Mouse (Mus musculus): ENCODE measurements around the gene Draxin. TPM values are rescaled to one million over a fixed set of nuclear protein-coding genes. Genes with fewer than 3 reads are reported as not detected.

The Draxin gene
- polyA plus RNA-seq (2014; fragmentation: Illumina TruSeq; extraction: RNeasy Lipid Tissue Mini Kit (QIAGEN cat#74804)): not detected

GRCm38 (mm10) chr4:148130561-148131413, at the start of gene Draxin:
TSS of gene Draxin (minus strand) at chr4:148130698.

GRCm38 (mm10) chr4:148160436-148161390, 30.2 kb upstream of the Draxin start, which contains the start of the genes Fbxo44 and Fbxo2:
TSS of gene Fbxo44 (minus strand) at chr4:148160482.
TSS of gene Fbxo2 (plus strand) at chr4:148160621.

DNA sequence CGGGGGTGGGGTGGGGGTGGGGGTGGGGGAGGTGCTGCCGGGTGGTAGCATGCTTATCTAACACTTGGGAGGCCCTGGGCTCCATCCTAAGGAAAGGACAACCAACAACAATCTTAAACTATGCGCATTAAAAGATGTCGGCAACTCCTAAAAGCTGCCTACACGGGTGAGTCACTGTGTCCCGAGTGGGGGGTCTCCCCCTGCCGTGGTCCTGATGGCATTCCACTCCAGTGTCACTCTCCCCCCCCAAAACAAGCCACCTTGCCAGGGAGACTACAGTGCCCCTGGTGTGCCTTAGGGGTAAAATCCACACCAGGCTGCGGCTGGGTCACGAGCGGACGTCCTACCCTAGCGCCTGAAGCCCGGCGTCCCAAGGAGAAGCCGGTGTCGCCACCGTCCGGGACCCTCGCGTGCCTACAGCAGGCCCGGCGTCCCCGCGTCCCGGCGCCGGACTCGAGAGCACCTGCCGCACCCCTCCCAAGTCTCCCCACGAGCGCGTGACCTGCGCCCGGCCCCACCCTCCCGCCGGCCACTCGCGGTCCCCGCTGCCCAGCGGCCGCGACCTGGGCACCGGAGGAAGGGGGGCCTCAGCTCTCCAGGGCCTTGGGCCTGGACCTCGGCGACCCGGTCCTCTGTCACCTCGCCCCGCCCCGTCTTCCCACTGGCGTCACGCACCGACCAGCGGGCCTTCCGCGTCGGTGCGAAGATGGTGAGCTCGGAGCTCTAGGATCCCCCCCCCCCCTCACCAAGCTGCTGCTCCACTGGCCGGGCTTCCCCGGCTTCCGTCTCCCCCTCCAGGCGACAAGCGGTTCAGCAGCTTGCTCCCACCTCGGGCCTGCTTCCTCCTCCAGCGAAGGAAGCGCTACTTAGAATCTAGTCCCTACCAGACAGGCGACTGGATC, 21.0 kb upstream of the Draxin start, which contains the start of gene Fbxo6:
Fbxo6 (minus strand) TSS at position 874 of the 902 bp plus-strand sequence.

DNA sequence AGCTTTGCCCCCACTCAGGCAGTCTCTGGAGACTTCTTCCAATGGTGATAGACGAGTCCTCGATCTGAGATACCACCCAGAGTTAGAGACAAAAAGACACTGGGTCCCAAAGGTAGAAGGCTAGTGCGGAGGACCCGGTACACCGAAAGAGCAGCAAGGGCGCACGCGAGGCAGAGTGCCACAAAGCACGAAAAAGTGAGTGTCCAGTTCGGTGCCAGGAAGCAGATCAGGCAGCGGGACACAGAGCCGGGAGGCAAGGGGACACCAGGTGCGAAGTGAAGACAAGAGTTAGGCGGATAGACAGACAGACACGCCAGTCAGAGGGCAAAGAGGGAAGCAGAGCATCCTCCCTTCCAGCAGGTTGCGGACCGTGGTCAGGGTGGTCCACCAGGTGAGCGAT, 365 bp downstream of the Draxin start, which contains the start of gene Mad2l2:
Mad2l2 (plus strand) TSS at position 252 of the 400 bp plus-strand sequence.

GRCm38 (mm10) chr4:148087907-148088527, 42.5 kb downstream of the Draxin start, which contains the start of gene Agtrap:
TSS of gene Agtrap (minus strand) at chr4:148088031.

Other genes starting within 250 kb of the Draxin start
- gene Mfn2, start 226.0 kb downstream of the Draxin start, polyA plus RNA-seq (2014; fragmentation: Illumina TruSeq; extraction: RNeasy Lipid Tissue Mini Kit (QIAGEN cat#74804)): 11.8 TPM
- gene Plod1, start 193.9 kb downstream of the Draxin start, polyA plus RNA-seq (2014; fragmentation: Illumina TruSeq; extraction: RNeasy Lipid Tissue Mini Kit (QIAGEN cat#74804)): 3.3 TPM
- gene 2510039O18Rik, start 189.8 kb downstream of the Draxin start, polyA plus RNA-seq (2014; fragmentation: Illumina TruSeq; extraction: RNeasy Lipid Tissue Mini Kit (QIAGEN cat#74804)): 10.2 TPM
- gene Nppb, start 144.9 kb downstream of the Draxin start, polyA plus RNA-seq (2014; fragmentation: Illumina TruSeq; extraction: RNeasy Lipid Tissue Mini Kit (QIAGEN cat#74804)): not detected
- not detected for gene Nppa, start 130.0 kb downstream of the Draxin start, polyA plus RNA-seq (2014; fragmentation: Illumina TruSeq; extraction: RNeasy Lipid Tissue Mini Kit (QIAGEN cat#74804))
- gene Clcn6, start 91.9 kb downstream of the Draxin start, polyA plus RNA-seq (2014; fragmentation: Illumina TruSeq; extraction: RNeasy Lipid Tissue Mini Kit (QIAGEN cat#74804)): 3.2 TPM
- 2.0 TPM for gene Mthfr, start 91.6 kb downstream of the Draxin start, polyA plus RNA-seq (2014; fragmentation: Illumina TruSeq; extraction: RNeasy Lipid Tissue Mini Kit (QIAGEN cat#74804))
- gene Agtrap, start 42.7 kb downstream of the Draxin start, polyA plus RNA-seq (2014; fragmentation: Illumina TruSeq; extraction: RNeasy Lipid Tissue Mini Kit (QIAGEN cat#74804)): 12.6 TPM
- gene Mad2l2, start 314 bp downstream of the Draxin start, polyA plus RNA-seq (2014; fragmentation: Illumina TruSeq; extraction: RNeasy Lipid Tissue Mini Kit (QIAGEN cat#74804)): 2.3 TPM
- gene Fbxo6, start 21.4 kb upstream of the Draxin start, polyA plus RNA-seq (2014; fragmentation: Illumina TruSeq; extraction: RNeasy Lipid Tissue Mini Kit (QIAGEN cat#74804)): 0.43 TPM
- 0.97 TPM for gene Fbxo44, start 29.8 kb upstream of the Draxin start, polyA plus RNA-seq (2014; fragmentation: Illumina TruSeq; extraction: RNeasy Lipid Tissue Mini Kit (QIAGEN cat#74804))
- not detected for gene Fbxo2, start 29.9 kb upstream of the Draxin start, polyA plus RNA-seq (2014; fragmentation: Illumina TruSeq; extraction: RNeasy Lipid Tissue Mini Kit (QIAGEN cat#74804))
- not detected for gene Disp3, start 157.3 kb upstream of the Draxin start, polyA plus RNA-seq (2014; fragmentation: Illumina TruSeq; extraction: RNeasy Lipid Tissue Mini Kit (QIAGEN cat#74804))